Mouse (Mus musculus): ENCODE results near the gene Cadm3. TPM values are rescaled to one million over a fixed set of nuclear protein-coding genes. Genes with fewer than 3 reads are reported as not detected.
"Not testable (repeated sequence)": the region's sequence is repeated elsewhere in the genome, so short reads cannot be mapped to it uniquely, and the experiment has no call there.

Gene Cadm3
- total and polyA plus RNA-seq, 3 experiments = not detected

DNA sequence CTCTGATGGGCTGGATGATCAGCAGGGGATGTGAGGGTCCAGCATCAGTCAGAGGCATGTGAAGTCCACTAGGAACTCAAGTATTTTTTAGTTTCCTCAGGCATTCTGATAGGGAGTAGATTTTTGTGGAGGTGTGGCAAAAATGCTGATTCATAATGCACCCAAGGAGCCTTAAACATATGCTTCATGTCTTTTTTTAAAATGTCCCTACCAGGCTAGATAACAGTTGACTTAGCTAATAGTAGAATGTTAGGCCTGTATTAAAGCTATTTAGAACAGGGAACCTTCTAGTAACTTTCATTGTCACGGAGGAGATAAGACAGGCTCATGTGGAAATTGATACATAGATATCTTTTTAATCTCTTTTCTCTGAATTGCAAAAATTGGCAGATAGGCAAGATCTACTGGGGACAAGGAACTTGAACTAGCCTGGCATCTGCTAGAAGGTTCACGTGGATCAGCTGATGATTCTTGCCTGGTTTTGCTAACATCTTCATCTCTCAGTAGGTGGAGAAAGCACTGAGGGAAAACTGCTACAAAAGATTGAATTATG is 49.5 kb downstream of the Cadm3 start:
- DNase-seq (ENCODE audit: extremely low read depth) = no peak
- H3K27ac ChIP-seq (ENCODE audit: insufficient read depth, low read depth) = no peak overlapping the region
- H3K27me3 ChIP-seq (replicated peaks) = no peaks in the 10 kb centered on the region
- H3K4me2 ChIP-seq (ENCODE audit: insufficient read depth, low read depth, poor library complexity, severe bottlenecking) = no peak overlapping the region
- dilution Hi-C loops (cut with MboI; ENCODE audit: extremely low pct_ligation_motif_present, extremely low pct_unique_long_range_greater_than_20kb, low sequenced_read_pairs) = no loop called here
- no peaks in the 10 kb centered on the region for H3K9me3 ChIP-seq (replicated peaks; ENCODE audit: low read length)
- no peak for TF ChIP-seq MXI1 (IDR thresholded peaks at IDR 0.05; ENCODE audit: low read depth, low read length)
- TF ChIP-seq ZC3H11A (IDR thresholded peaks at IDR 0.05; ENCODE audit: low read depth, low read length) = no peak
- TF ChIP-seq NELFE (IDR thresholded peaks at IDR 0.05; ENCODE audit: low read depth, low read length) = no peak
- TF ChIP-seq MAFK (IDR thresholded peaks at IDR 0.05; ENCODE audit: insufficient replicate concordance, low read length) = no peak
- TF ChIP-seq SIN3A (IDR thresholded peaks at IDR 0.05; ENCODE audit: low read length) = no peak
- no peak for TF ChIP-seq SMC3 (IDR thresholded peaks at IDR 0.05; ENCODE audit: low read depth, low read length)
- no peak for TF ChIP-seq ZNF384 (IDR thresholded peaks at IDR 0.05; ENCODE audit: low read depth, low read length)
- in situ Hi-C loops (cut with MboI; ENCODE audit: low pct_ligation_motif_present, low pct_unique_long_range_greater_than_20kb, low sequenced_read_pairs) = no loop called here
- no peaks in the 10 kb centered on the region for H3K36me3 ChIP-seq (replicated peaks in 1 of 2; ENCODE audit: control insufficient read depth in 1 of 2, insufficient read depth in 1 of 2, low read length in 1 of 2)
- no peak overlapping the region for H3K9ac ChIP-seq (ENCODE audit: insufficient read depth, low read depth)
- 0 out of 4 replicates have a peak, but pooled peaks cover 0 to 3% of the 10 kb centered on the region in 2 experiments for H3K4me1 ChIP-seq (ENCODE audit: control insufficient read depth in 1 of 2, insufficient read depth in 2 of 2)
- H3K4me3 ChIP-seq (replicated peaks in 1 of 3; ENCODE audit: low read depth in 2 of 3, low read length in 2 of 3, poor library complexity in 1 of 3) = no peak overlapping the region
- no peaks in the 10 kb centered on the region for H3K79me2 ChIP-seq (replicated peaks; ENCODE audit: control insufficient read depth, extremely low read depth, insufficient read depth, poor library complexity, severe bottlenecking)

DNA sequence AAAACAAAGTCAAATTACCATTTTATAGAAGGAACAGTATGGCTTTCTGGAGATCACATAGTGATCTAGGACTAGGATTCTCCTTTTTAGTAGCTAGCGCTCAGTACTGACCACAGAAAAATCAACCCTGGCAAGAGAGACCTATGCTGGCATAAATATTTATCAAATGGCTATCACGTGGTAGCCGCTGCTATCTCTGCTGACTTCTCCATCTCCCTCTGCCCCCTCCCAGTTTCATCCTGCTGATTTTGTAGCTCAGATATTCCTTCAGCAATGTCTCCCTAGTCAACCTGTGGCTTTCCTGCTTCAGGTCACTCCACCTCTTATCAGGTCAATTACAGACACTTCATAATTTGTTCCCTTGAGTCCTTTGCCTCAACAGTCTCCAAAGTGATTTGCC is 51.8 kb downstream of the Cadm3 start:
- no peaks in the 10 kb centered on the region for H3K4me1 ChIP-seq (ENCODE audit: control insufficient read depth in 1 of 2, insufficient read depth in 2 of 2)
- H3K4me3 ChIP-seq (replicated peaks in 1 of 3; ENCODE audit: low read depth in 2 of 3, low read length in 2 of 3, poor library complexity in 1 of 3) = no peak overlapping the region
- TF ChIP-seq E2F4 (IDR thresholded peaks at IDR 0.05; ENCODE audit: insufficient replicate concordance, low read depth, low read length) (no peak), ZKSCAN1 (IDR thresholded peaks at IDR 0.05; ENCODE audit: borderline replicate concordance, low read depth, low read length) (no peak), ZMIZ1 (IDR thresholded peaks at IDR 0.05; ENCODE audit: low read depth, low read length) (no peak), ZC3H11A (IDR thresholded peaks at IDR 0.05; ENCODE audit: low read depth, low read length) (no peak), JUN (IDR thresholded peaks at IDR 0.05; ENCODE audit: insufficient read depth, low read depth, low read length) (no peak), MAZ (IDR thresholded peaks at IDR 0.05; ENCODE audit: low read depth, low read length) (no peak), TCF12 (IDR thresholded peaks at IDR 0.05; ENCODE audit: low read depth, low read length) (no peak), CHD1 (IDR thresholded peaks at IDR 0.05; ENCODE audit: low read depth, low read length) (no peak), RAD21 (IDR thresholded peaks at IDR 0.05; ENCODE audit: low read depth, low read length) (no peak), PAX5 (IDR thresholded peaks at IDR 0.05; ENCODE audit: low read length) (no peak), USF1 (IDR thresholded peaks at IDR 0.05; ENCODE audit: low read depth, low read length) (no peak), RCOR1 (conservative IDR thresholded peaks at IDR 0.05; ENCODE audit: low read depth, low read length) (no peak), MXI1 (IDR thresholded peaks at IDR 0.05; ENCODE audit: low read depth, low read length) (no peak)
- H3K79me2 ChIP-seq (replicated peaks; ENCODE audit: control insufficient read depth, extremely low read depth, insufficient read depth, poor library complexity, severe bottlenecking) = no peaks in the 10 kb centered on the region
- H3K4me2 ChIP-seq (ENCODE audit: insufficient read depth, low read depth, poor library complexity, severe bottlenecking) = no peak overlapping the region
- H3K27me3 ChIP-seq (replicated peaks) = no peaks in the 10 kb centered on the region
- no peaks in the 10 kb centered on the region for H3K36me3 ChIP-seq (replicated peaks in 1 of 2; ENCODE audit: control insufficient read depth in 1 of 2, insufficient read depth in 1 of 2, low read length in 1 of 2)
- H3K9me3 ChIP-seq (replicated peaks; ENCODE audit: low read length) = no peaks in the 10 kb centered on the region
- no peak overlapping the region for H3K9ac ChIP-seq (ENCODE audit: insufficient read depth, low read depth)
- in situ Hi-C loops (cut with MboI; ENCODE audit: low pct_ligation_motif_present, low pct_unique_long_range_greater_than_20kb, low sequenced_read_pairs) = no loop called here
- DNase-seq (ENCODE audit: extremely low read depth) = no peak
- no peak overlapping the region for H3K27ac ChIP-seq (ENCODE audit: insufficient read depth, low read depth)
- dilution Hi-C loops (cut with MboI; ENCODE audit: extremely low pct_ligation_motif_present, extremely low pct_unique_long_range_greater_than_20kb, low sequenced_read_pairs) = no loop called here

DNA sequence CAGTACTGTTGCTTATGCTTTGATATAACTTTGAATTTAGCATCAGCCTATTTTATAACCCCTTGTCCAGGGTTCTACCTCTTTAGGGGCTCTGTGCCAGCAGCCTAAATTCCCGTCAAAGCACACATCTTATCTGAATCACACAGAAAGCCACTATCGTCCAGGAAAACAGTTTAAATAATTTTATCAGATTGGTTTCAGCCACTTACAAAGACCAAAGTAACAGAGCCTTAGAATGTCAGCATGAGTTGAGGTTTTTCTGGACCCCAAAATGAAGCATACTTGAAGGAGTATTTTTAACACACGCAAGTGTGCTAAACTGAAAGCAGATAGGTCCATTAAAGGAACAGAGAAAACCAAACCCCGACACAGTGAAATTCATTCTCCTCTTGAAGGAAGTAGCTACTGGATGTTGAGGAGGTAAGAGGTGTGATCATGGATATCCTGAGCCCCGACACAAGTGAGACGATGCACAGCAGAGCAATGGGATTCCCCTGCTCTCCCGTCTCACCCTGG is 53.9 kb downstream of the Cadm3 start:
- H3K27ac ChIP-seq (ENCODE audit: insufficient read depth, low read depth); H3K36me3 ChIP-seq (replicated peaks in 1 of 2; ENCODE audit: control insufficient read depth in 1 of 2, insufficient read depth in 1 of 2, low read length in 1 of 2); DNase-seq (ENCODE audit: extremely low read depth); dilution Hi-C loops (cut with MboI; ENCODE audit: extremely low pct_ligation_motif_present, extremely low pct_unique_long_range_greater_than_20kb, low sequenced_read_pairs); H3K9me3 ChIP-seq (replicated peaks; ENCODE audit: low read length); H3K9ac ChIP-seq (ENCODE audit: insufficient read depth, low read depth); H3K27me3 ChIP-seq (replicated peaks); H3K4me1 ChIP-seq (ENCODE audit: control insufficient read depth in 1 of 2, insufficient read depth in 2 of 2); H3K4me3 ChIP-seq (replicated peaks in 1 of 3; ENCODE audit: low read depth in 2 of 3, low read length in 2 of 3, poor library complexity in 1 of 3); in situ Hi-C loops (cut with MboI; ENCODE audit: low pct_ligation_motif_present, low pct_unique_long_range_greater_than_20kb, low sequenced_read_pairs); H3K79me2 ChIP-seq (replicated peaks; ENCODE audit: control insufficient read depth, extremely low read depth, insufficient read depth, poor library complexity, severe bottlenecking): not testable (repeated sequence)
- H3K4me2 ChIP-seq (ENCODE audit: insufficient read depth, low read depth, poor library complexity, severe bottlenecking) = peak overlapping the region; percentile 61; the same call in 1 of the 2 replicates

DNA sequence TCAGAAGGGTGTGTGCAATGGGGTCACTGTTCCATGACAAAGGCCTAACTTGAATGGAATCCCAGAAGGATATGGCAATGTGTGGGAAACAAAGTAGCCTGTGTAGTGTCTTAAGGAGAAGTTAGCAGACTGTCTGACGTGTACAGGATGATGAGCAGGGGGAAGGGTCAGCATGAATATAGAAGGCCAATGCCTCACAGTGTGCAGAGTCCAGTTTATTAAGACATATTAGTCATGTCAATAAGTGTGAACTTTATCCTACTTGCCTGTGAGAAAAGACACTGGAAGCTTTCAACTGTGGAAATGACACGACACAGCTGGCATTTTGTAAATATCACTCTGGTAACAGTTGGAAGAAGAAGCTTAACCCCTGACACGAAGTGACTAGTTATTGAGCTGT is 64.7 kb downstream of the Cadm3 start:
- H3K79me2 ChIP-seq (replicated peaks; ENCODE audit: control insufficient read depth, extremely low read depth, insufficient read depth, poor library complexity, severe bottlenecking); dilution Hi-C loops (cut with MboI; ENCODE audit: extremely low pct_ligation_motif_present, extremely low pct_unique_long_range_greater_than_20kb, low sequenced_read_pairs); DNase-seq (ENCODE audit: extremely low read depth); H3K27ac ChIP-seq (ENCODE audit: insufficient read depth, low read depth); in situ Hi-C loops (cut with MboI; ENCODE audit: low pct_ligation_motif_present, low pct_unique_long_range_greater_than_20kb, low sequenced_read_pairs); H3K27me3 ChIP-seq (replicated peaks); H3K9me3 ChIP-seq (replicated peaks; ENCODE audit: low read length); H3K9ac ChIP-seq (ENCODE audit: insufficient read depth, low read depth); H3K4me3 ChIP-seq (replicated peaks in 1 of 3; ENCODE audit: low read depth in 2 of 3, low read length in 2 of 3, poor library complexity in 1 of 3); H3K4me2 ChIP-seq (ENCODE audit: insufficient read depth, low read depth, poor library complexity, severe bottlenecking); H3K36me3 ChIP-seq (replicated peaks in 1 of 2; ENCODE audit: control insufficient read depth in 1 of 2, insufficient read depth in 1 of 2, low read length in 1 of 2): not testable (repeated sequence)
- H3K4me1 ChIP-seq (ENCODE audit: control insufficient read depth in 1 of 2, insufficient read depth in 2 of 2) = peaks cover 0 to 17% of the 10 kb centered on the region in 2 experiments; a peak in 2 of 4 replicates
